Mouse (Mus musculus) forebrain, embryonic 10.5 days (tissue): ENCODE data around the gene Fgd3. TPM values are rescaled to one million over a fixed set of nuclear protein-coding genes. Genes with fewer than 3 reads are reported as not detected.

Experiments used
- DNase-seq: peaks from one replicate; pipeline ENCODE4 v3.0.0-alpha.2; 2017; ENCODE audit warnings: low spot score; ENCODE audit errors: extremely low spot score
- H3K27ac ChIP-seq: fragments of 300-500 bp; sonication (generic); 2 replicates; pipeline ENCODE4 v1.5.1; 2016; ENCODE audit warnings: mild to moderate bottlenecking
- H3K27me3 ChIP-seq: fragments of 300-500 bp; sonication (generic); 2 replicates; pipeline ENCODE4 v1.6.1; 2016; ENCODE audit warnings: mild to moderate bottlenecking; ENCODE audit not compliant: poor library complexity, severe bottlenecking
- H3K36me3 ChIP-seq: fragments of 300-500 bp; sonication (generic); replicated peaks from 2 replicates; pipeline ENCODE4 v1.6.1; 2016; ENCODE audit warnings: mild to moderate bottlenecking, moderate library complexity
- H3K4me1 ChIP-seq: fragments of 300-500 bp; sonication (generic); 2 replicates; pipeline ENCODE4 v1.6.1; 2016
- H3K4me3 ChIP-seq: fragments of 300-500 bp; sonication (generic); 2 replicates; pipeline ENCODE4 v1.5.1; 2016; ENCODE audit warnings: mild to moderate bottlenecking, moderate library complexity
- H3K9me3 ChIP-seq: fragments of 300-500 bp; sonication (generic); 2 replicates; pipeline ENCODE4 v1.6.1; 2016; ENCODE audit warnings: mild to moderate bottlenecking, moderate library complexity
- WGBS: fragments of 180-500 bp; shearing (Covaris S2); methylation state at CpG from one replicate; pipeline ENCODE4 v1.1.7; 2016; 5-methylcytosine and 5-hydroxymethylcytosine counted together
- polyA plus RNA-seq: library from polyadenylated mRNA; unstranded; fragments of >200 nt; fragmentation: Nextera tagmentation; extraction: Ambion mirVana; gene quantifications from 2 replicates; pipeline ENCODE4 v1.2.1, GENCODE M21; 2016

Fgd3 gene
- polyA plus RNA-seq, 1 experiment from 2014 or later: 1.1 TPM

DNA sequence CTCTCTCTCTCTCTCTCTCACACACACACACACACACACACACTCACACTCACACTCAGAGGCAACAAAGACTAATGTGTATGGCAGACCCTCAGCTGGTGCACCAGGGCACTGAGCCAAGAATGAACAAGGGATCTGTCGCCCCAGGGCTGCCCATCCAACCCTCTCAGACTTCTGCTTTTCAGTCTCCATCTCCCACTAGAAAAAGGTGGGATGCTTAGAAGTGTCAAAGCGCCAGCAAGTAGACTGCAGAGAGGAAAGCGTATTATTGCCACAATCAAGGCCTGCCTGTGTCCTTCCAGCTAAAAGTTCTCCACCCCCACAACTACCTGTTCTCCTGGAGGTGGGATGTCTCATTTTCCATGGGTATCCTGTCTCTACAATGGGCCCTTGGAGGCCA is 105.7 kb downstream of the Fgd3 start:
- Histone ChIP-seq H3K4me1 (peaks cover 86% of the 10 kb centered on the region), H3K27me3 (peaks cover 49% of the 10 kb centered on the region), H3K4me3 (peak overlapping the region; percentile 82; the same call in 1 of the 2 replicates), H3K9me3 (no peaks in the 10 kb centered on the region), H3K36me3 (no peaks in the 10 kb centered on the region), H3K27ac (no peak overlapping the region)
- WGBS: 87% methylated on average over 3 of the region's 3 CpGs
- DNase-seq: no peak

- no peak for DNase-seq
- Histone ChIP-seq H3K27me3 (peaks cover 49% of the 10 kb centered on the region), H3K4me3 (no peak overlapping the region), H3K4me1 (peaks cover 82% of the 10 kb centered on the region), H3K9me3 (no peaks in the 10 kb centered on the region), H3K27ac (no peak overlapping the region), H3K36me3 (no peaks in the 10 kb centered on the region)
- WGBS: 75% methylated on average over 4 of the region's 4 CpGs
These were observed 106.6 kb downstream of the Fgd3 start for GRCm38 (mm10) chr13:49213531-49213932.

DNA sequence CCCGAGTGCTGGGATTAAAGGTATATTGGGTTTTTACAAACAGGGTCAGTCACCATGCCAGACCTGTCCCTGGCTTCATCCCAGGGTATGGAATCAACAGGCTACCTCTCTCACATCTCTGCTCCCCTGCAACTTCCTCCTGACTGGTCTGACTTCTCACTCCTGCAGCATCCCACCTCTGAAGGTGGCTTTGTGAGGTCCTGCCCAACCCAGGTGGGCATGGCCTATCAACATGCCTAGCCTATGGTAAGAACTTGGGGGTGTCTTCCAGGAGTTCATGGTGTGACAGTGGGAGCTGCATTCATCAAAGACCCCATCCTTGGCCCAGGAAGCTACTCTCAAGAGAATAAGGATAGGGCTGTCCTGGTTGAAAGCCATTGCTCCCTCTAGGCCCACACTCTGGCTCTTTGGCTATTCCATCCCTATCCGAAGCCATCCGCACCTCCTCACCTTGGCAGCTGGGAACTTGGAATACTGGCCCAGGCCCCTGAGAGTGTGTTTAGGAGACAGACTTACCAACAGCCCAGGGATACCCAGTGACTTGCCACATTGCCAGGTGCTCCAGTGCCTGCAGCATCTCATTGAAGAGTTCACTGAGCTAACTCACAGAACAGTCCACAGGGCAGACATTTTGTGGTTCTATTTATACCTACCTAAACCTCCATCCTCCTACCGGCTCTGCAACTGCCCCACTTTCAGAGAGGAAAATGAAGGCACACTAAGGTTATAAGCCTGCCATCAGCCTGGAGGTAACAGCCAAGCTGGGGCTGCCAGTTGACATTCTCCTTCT is 107.2 kb downstream of the Fgd3 start:
- WGBS: 80% methylated on average over 4 of the region's 4 CpGs
- no peaks in the 10 kb centered on the region for H3K36me3 ChIP-seq
- H3K27ac ChIP-seq: no peak overlapping the region
- H3K27me3 ChIP-seq: peaks cover 47% of the 10 kb centered on the region
- H3K4me3 ChIP-seq: no peak overlapping the region
- H3K9me3 ChIP-seq: no peaks in the 10 kb centered on the region
- H3K4me1 ChIP-seq: peaks cover 76% of the 10 kb centered on the region
- no peak for DNase-seq

Other genes with a start within 250 kb of the Fgd3 start
- gene Wnk2, start 172.3 kb downstream of the Fgd3 start, polyA plus RNA-seq: 4.2 and 4.5 TPM in 2 replicates
- 22.7 and 24.1 TPM in 2 replicates for gene Ninj1, start 132.8 kb downstream of the Fgd3 start, polyA plus RNA-seq
- gene Card19, start 104.3 kb downstream of the Fgd3 start, polyA plus RNA-seq: 21.0 and 22.1 TPM in 2 replicates
- 0.82 and 0.95 TPM in 2 replicates for gene Susd3, start 71.6 kb downstream of the Fgd3 start, polyA plus RNA-seq
- gene Bicd2, start 21.3 kb upstream of the Fgd3 start, polyA plus RNA-seq: 26.2 and 28.8 TPM in 2 replicates
- 18.7 and 20.4 TPM in 2 replicates for gene Ippk, start 100.9 kb upstream of the Fgd3 start, polyA plus RNA-seq
- 1.5 and 1.8 TPM in 2 replicates for gene Tes3-ps, start 173.0 kb upstream of the Fgd3 start, polyA plus RNA-seq
- 0.34 and 0.63 TPM in 2 replicates for gene Ecm2, start 184.5 kb upstream of the Fgd3 start, polyA plus RNA-seq
- gene Aspn, start 224.1 kb upstream of the Fgd3 start, polyA plus RNA-seq: 0.18 and 0.21 TPM in 2 replicates